Mouse (Mus musculus) CH12.LX (cell line): Measurements from ENCODE around the gene Ccdc88c.

Experiments used
- BHLHE40 ChIP-seq: IDR thresholded peaks from 2 replicates; pipeline ENCODE4 v1.6.1; 2011; ENCODE audit warnings: mild to moderate bottlenecking, low read depth, low read length, improper control_type of control experiment
- CHD2 ChIP-seq: IDR thresholded peaks from 2 replicates; pipeline ENCODE4 v1.6.1; 2011; ENCODE audit warnings: low read length, improper control_type of control experiment
- CTCF ChIP-seq, 2 experiments: IDR thresholded peaks in 1 of 2; conservative IDR thresholded peaks in 1 of 2; 2 replicates each; pipeline ENCODE4 v1.5.1; 2011 to 2012; ENCODE audit warnings: low read depth in 2 of 2, low read length in 2 of 2, improper control_type of control experiment in 1 of 2, inconsistent platforms in 1 of 2, mild to moderate bottlenecking in 1 of 2, moderate library complexity in 1 of 2
- E2F4 ChIP-seq: IDR thresholded peaks from 2 replicates; pipeline ENCODE4 v1.6.1; 2011; ENCODE audit warnings: low read depth, low read length, improper control_type of control experiment; ENCODE audit not compliant: insufficient replicate concordance
- EP300 ChIP-seq: IDR thresholded peaks from 2 replicates; pipeline ENCODE4 v1.6.1; 2011; ENCODE audit warnings: low read length, improper control_type of control experiment
- HCFC1 ChIP-seq: IDR thresholded peaks from 2 replicates; pipeline ENCODE4 v1.6.1; 2012; ENCODE audit warnings: low read depth, mild to moderate bottlenecking, inconsistent platforms, low read length, improper control_type of control experiment
- MAFK ChIP-seq: IDR thresholded peaks from 2 replicates; pipeline ENCODE4 v1.6.1; 2011; ENCODE audit warnings: low read length, improper control_type of control experiment; ENCODE audit not compliant: insufficient replicate concordance
- MAX ChIP-seq: IDR thresholded peaks from 2 replicates; pipeline ENCODE4 v1.6.1; 2011; ENCODE audit warnings: low read length, improper control_type of control experiment
- MYC ChIP-seq: IDR thresholded peaks from 2 replicates; pipeline ENCODE4 v1.6.1; 2011; ENCODE audit warnings: low read depth, mild to moderate bottlenecking, improper control_type of control experiment, low read length
- POLR2A ChIP-seq: IDR thresholded peaks from 2 replicates; pipeline ENCODE4 v1.6.1; 2011; ENCODE audit warnings: low read depth, mild to moderate bottlenecking, improper control_type of control experiment, low read length
- POLR2AphosphoS2 ChIP-seq: IDR thresholded peaks from 2 replicates; pipeline ENCODE4 v1.6.1; 2011; ENCODE audit warnings: low read depth, low read length, improper control_type of control experiment
- ZC3H11A ChIP-seq: IDR thresholded peaks from 2 replicates; pipeline ENCODE4 v1.6.1; 2012; ENCODE audit warnings: low read depth, mild to moderate bottlenecking, inconsistent platforms, low read length, improper control_type of control experiment

- TF ChIP-seq CTCF (conservative IDR thresholded peaks at IDR 0.05 in 1 of 2, IDR thresholded peaks at IDR 0.05 in 1 of 2; ENCODE audit: low read depth in 2 of 2, low read length in 2 of 2) (no peak), EP300 (no peak), MAX (no peak), POLR2A (no peak), MYC (no peak), HCFC1 (no peak), BHLHE40 (no peak), CHD2 (no peak), MAFK (no peak), E2F4 (no peak), POLR2AphosphoS2 (no peak), ZC3H11A (no peak)
Observed at GRCm38 (mm10) chr12:101013078-101013665, 15.7 kb downstream of the Ccdc88c start.
